Mouse (Mus musculus) myocyte (in vitro differentiated cells): ENCODE data around the gene Nacad. TPM values are rescaled to one million over a fixed set of nuclear protein-coding genes. Genes with fewer than 3 reads are reported as not detected.

Experiments used
- H3K27me3 ChIP-seq: one replicate; pipeline ENCODE4 v1.6.1; 2011; ENCODE audit not compliant: control insufficient read depth, insufficient read depth, insufficient read length
- H3K36me3 ChIP-seq: one replicate; pipeline ENCODE4 v1.6.1; 2011; ENCODE audit not compliant: control insufficient read depth, insufficient read depth
- H3K4me2 ChIP-seq: one replicate; pipeline ENCODE4 v1.6.1; 2011; ENCODE audit warnings: low read depth, control low read depth
- H3K4me3 ChIP-seq: one replicate; pipeline ENCODE4 v1.5.1; 2011; ENCODE audit warnings: mild to moderate bottlenecking, control low read depth, moderate library complexity
- H3K79me2 ChIP-seq: one replicate; pipeline ENCODE4 v1.6.1; 2011; ENCODE audit not compliant: control insufficient read depth, insufficient read depth
- H3ac ChIP-seq: one replicate; pipeline ENCODE4 v1.6.1; 2011; ENCODE audit not compliant: control insufficient read depth, insufficient read length
- CEBPB ChIP-seq: IDR thresholded peaks from 2 replicates; pipeline ENCODE4 v1.6.1; 2011; ENCODE audit warnings: mild to moderate bottlenecking, moderate library complexity; ENCODE audit not compliant: poor library complexity, insufficient read depth, severe bottlenecking
- E2F4 ChIP-seq: IDR thresholded peaks from one replicate; pipeline ENCODE4 v1.6.1; 2011; ENCODE audit warnings: mild to moderate bottlenecking, control low read depth, moderate library complexity; ENCODE audit not compliant: insufficient read depth
- MAX ChIP-seq: IDR thresholded peaks from one replicate; pipeline ENCODE4 v1.6.1; 2011; ENCODE audit warnings: low read depth, mild to moderate bottlenecking, control low read depth
- MYOD1 ChIP-seq, 3 experiments: IDR thresholded peaks; one replicate each; pipeline ENCODE4 v1.6.1; 2011; ENCODE audit warnings: control low read depth in 2 of 3, low read depth in 2 of 3, mild to moderate bottlenecking in 2 of 3, moderate library complexity in 1 of 3; ENCODE audit not compliant: insufficient read length in 2 of 3, control insufficient read depth in 1 of 3
- MYOG ChIP-seq, 3 experiments: IDR thresholded peaks; one replicate each; pipeline ENCODE4 v1.6.1; 2011; ENCODE audit warnings: control low read depth in 2 of 3, low read depth in 2 of 3, mild to moderate bottlenecking in 2 of 3; ENCODE audit not compliant: insufficient read length in 2 of 3, control insufficient read depth in 1 of 3, insufficient read depth in 1 of 3
- POLR2A ChIP-seq: IDR thresholded peaks from one replicate; pipeline ENCODE4 v1.6.1; 2011; ENCODE audit warnings: low read depth, mild to moderate bottlenecking, control low read depth, moderate library complexity; ENCODE audit not compliant: insufficient read length
- POLR2AphosphoS2 ChIP-seq: IDR thresholded peaks from one replicate; pipeline ENCODE4 v1.6.1; 2011; ENCODE audit warnings: low read depth, control low read depth; ENCODE audit not compliant: insufficient read length
- REST ChIP-seq: IDR thresholded peaks from one replicate; pipeline ENCODE4 v1.6.1; 2011; ENCODE audit warnings: mild to moderate bottlenecking, control low read depth, moderate library complexity; ENCODE audit not compliant: insufficient read depth, insufficient read length
- SRF ChIP-seq: IDR thresholded peaks from one replicate; pipeline ENCODE4 v1.6.1; 2011; ENCODE audit warnings: low read depth; ENCODE audit not compliant: control insufficient read depth, insufficient read length
- TCF12 ChIP-seq: IDR thresholded peaks from one replicate; pipeline ENCODE4 v1.6.1; 2011; ENCODE audit warnings: mild to moderate bottlenecking, control low read depth; ENCODE audit not compliant: poor library complexity, insufficient read depth, severe bottlenecking
- TCF3 ChIP-seq: IDR thresholded peaks from one replicate; pipeline ENCODE4 v1.6.1; 2011; ENCODE audit warnings: low read depth, control low read depth; ENCODE audit not compliant: insufficient read length
- USF1 ChIP-seq: IDR thresholded peaks from one replicate; pipeline ENCODE4 v1.6.1; 2011; ENCODE audit warnings: low read depth, mild to moderate bottlenecking, control low read depth, moderate library complexity
- polyA plus RNA-seq: library from polyadenylated mRNA; unstranded; fragments of >200 nt; fragmentation: generic; extraction: Trizol; gene quantifications from one replicate; pipeline ENCODE4 v1.2.1, GENCODE M21; 2012; ENCODE audit warnings: missing spikeins

Gene Nacad
- polyA plus RNA-seq, 1 experiment = 1.00 TPM

- H3K4me2 ChIP-seq = no peak overlapping the region
- no peaks in the 10 kb centered on the region for H3K27me3 ChIP-seq
- H3K79me2 ChIP-seq = peaks cover 92% of the 10 kb centered on the region
- no peak overlapping the region for H3ac ChIP-seq
- no peak overlapping the region for H3K4me3 ChIP-seq
- no peak for TF ChIP-seq MYOD1 (IDR thresholded peaks at IDR 0.05; ENCODE audit: control insufficient read depth in 1 of 3, insufficient read length in 2 of 3, low read depth in 2 of 3)
- TF ChIP-seq SRF = no peak
- TF ChIP-seq USF1 = no peak
- TF ChIP-seq MAX = no peak
- no peak for TF ChIP-seq TCF12
- TF ChIP-seq POLR2AphosphoS2 = no peak
- no peak for TF ChIP-seq TCF3
- no peak for TF ChIP-seq REST
- TF ChIP-seq E2F4 = no peak
- no peak for TF ChIP-seq POLR2A
- no peak for TF ChIP-seq MYOG (IDR thresholded peaks at IDR 0.05; ENCODE audit: control insufficient read depth in 1 of 3, insufficient read depth in 1 of 3, insufficient read length in 2 of 3, low read depth in 2 of 3)
- no peak for TF ChIP-seq CEBPB
- peaks cover 10% of the 10 kb centered on the region for H3K36me3 ChIP-seq
Observed at GRCm38 (mm10) chr11:6561474-6561873, 44.4 kb downstream of the Nacad start.

GRCm38 (mm10) chr11:6560655-6561360 is 45.0 kb downstream of the Nacad start:
- Histone ChIP-seq H3K36me3 (peaks cover 10% of the 10 kb centered on the region), H3K4me2 (no peak overlapping the region), H3K79me2 (peaks cover 93% of the 10 kb centered on the region), H3K27me3 (no peaks in the 10 kb centered on the region), H3ac (no peak overlapping the region), H3K4me3 (no peak overlapping the region)
- TF ChIP-seq E2F4 (no peak), CEBPB (no peak), SRF (no peak), TCF3 (no peak), MAX (no peak), TCF12 (no peak), REST (no peak)

- H3K4me3 ChIP-seq = no peak overlapping the region
Observed at GRCm38 (mm10) chr11:6559996-6560395, 45.9 kb downstream of the Nacad start.

GRCm38 (mm10) chr11:6558234-6558633 is 47.6 kb downstream of the Nacad start:
- Histone ChIP-seq H3K27me3 (no peaks in the 10 kb centered on the region), H3ac (no peak overlapping the region), H3K4me2 (no peak overlapping the region), H3K79me2 (peaks cover 99% of the 10 kb centered on the region), H3K36me3 (peaks cover 6% of the 10 kb centered on the region), H3K4me3 (no peak overlapping the region)
- TF ChIP-seq CEBPB (no peak), TCF3 (no peak), USF1 (no peak), POLR2AphosphoS2 (no peak), E2F4 (no peak), POLR2A (no peak), MYOG (IDR thresholded peaks at IDR 0.05; ENCODE audit: control insufficient read depth in 1 of 3, insufficient read depth in 1 of 3, insufficient read length in 2 of 3, low read depth in 2 of 3) (no peak), MAX (no peak), SRF (no peak), TCF12 (no peak), REST (no peak), MYOD1 (IDR thresholded peaks at IDR 0.05; ENCODE audit: control insufficient read depth in 1 of 3, insufficient read length in 2 of 3, low read depth in 2 of 3) (no peak)

More at GRCm38 (mm10) chr11:6559996-6560395, 45.9 kb downstream of the Nacad start:
- peaks cover 6% of the 10 kb centered on the region for H3K36me3 ChIP-seq
- H3K27me3 ChIP-seq = no peaks in the 10 kb centered on the region
- no peak overlapping the region for H3K4me2 ChIP-seq
- no peak for TF ChIP-seq POLR2A
- no peak overlapping the region for H3ac ChIP-seq
- H3K79me2 ChIP-seq = peaks cover 93% of the 10 kb centered on the region

GRCm38 (mm10) chr11:6550201-6550600 is 55.7 kb downstream of the Nacad start:
- H3K4me3 ChIP-seq = no peak overlapping the region
- peaks cover 83% of the 10 kb centered on the region for H3K79me2 ChIP-seq
- TF ChIP-seq E2F4 (no peak), MAX (no peak), MYOD1 (IDR thresholded peaks at IDR 0.05; ENCODE audit: control insufficient read depth in 1 of 3, insufficient read length in 2 of 3, low read depth in 2 of 3) (no peak), TCF12 (no peak), MYOG (IDR thresholded peaks at IDR 0.05; ENCODE audit: control insufficient read depth in 1 of 3, insufficient read depth in 1 of 3, insufficient read length in 2 of 3, low read depth in 2 of 3) (no peak), POLR2A (no peak), POLR2AphosphoS2 (no peak), SRF (no peak), CEBPB (no peak), REST (no peak), USF1 (no peak), TCF3 (no peak)
- H3K4me2 ChIP-seq = no peak overlapping the region
- no peak overlapping the region for H3ac ChIP-seq
- H3K36me3 ChIP-seq = no peaks in the 10 kb centered on the region
- H3K27me3 ChIP-seq = no peaks in the 10 kb centered on the region
